Mouse (Mus musculus) kidney, adult 2 months (tissue): ENCODE measurements at regions not wholly inside any gene's neighbourhood (a gene's known extent, or its start where the extent isn't known, plus 50 kb on each side); places are given as distances from the start of the nearest gene placed in this dataset.

Experiments used
- DNase-seq: peaks from one replicate; pipeline ENCODE4 v3.0.0; 2021
- H3K27ac ChIP-seq: fragments of 200-500 bp; 2 replicates; pipeline ENCODE4 v1.5.1; 2012; ENCODE audit warnings: low read depth, low read length, control low read depth, inconsistent platforms; ENCODE audit not compliant: insufficient read depth
- H3K27me3 ChIP-seq: fragments of 200-500 bp; replicated peaks from 2 replicates; pipeline ENCODE4 v1.6.1; 2012; ENCODE audit warnings: mild to moderate bottlenecking, moderate library complexity, low read length, inconsistent platforms; ENCODE audit not compliant: control insufficient read depth, insufficient read depth
- H3K36me3 ChIP-seq: fragments of 200-500 bp; 2 replicates; pipeline ENCODE4 v1.6.1; 2012; ENCODE audit warnings: mild to moderate bottlenecking, moderate library complexity, low read length, inconsistent platforms; ENCODE audit not compliant: control insufficient read depth, insufficient read depth
- H3K4me1 ChIP-seq: fragments of 200-500 bp; 2 replicates; pipeline ENCODE4 v1.6.1; 2011; ENCODE audit warnings: low read length; ENCODE audit not compliant: control insufficient read depth, insufficient read depth
- H3K4me3 ChIP-seq: fragments of 200-500 bp; 2 replicates; pipeline ENCODE4 v1.5.1; 2011; ENCODE audit warnings: mild to moderate bottlenecking, low read depth, low read length, control low read depth; ENCODE audit not compliant: insufficient read depth
- CTCF ChIP-seq: fragments of 200-500 bp; conservative IDR thresholded peaks from 2 replicates; pipeline ENCODE4 v1.5.1; 2011; ENCODE audit warnings: low read depth, mild to moderate bottlenecking, control low read depth, low read length, moderate library complexity, mixed read lengths; ENCODE audit not compliant: insufficient read depth, insufficient read length
- POLR2A ChIP-seq: fragments of 200-500 bp; IDR thresholded peaks from one replicate; pipeline ENCODE4 v1.6.1; 2011; ENCODE audit warnings: low read depth, low read length, control low read depth
- WGBS: fragments of 180-500 bp; shearing (Covaris S2); methylation state at CpG from one replicate; pipeline ENCODE4 v1.1.7; 2018; 5-methylcytosine and 5-hydroxymethylcytosine counted together

DNA sequence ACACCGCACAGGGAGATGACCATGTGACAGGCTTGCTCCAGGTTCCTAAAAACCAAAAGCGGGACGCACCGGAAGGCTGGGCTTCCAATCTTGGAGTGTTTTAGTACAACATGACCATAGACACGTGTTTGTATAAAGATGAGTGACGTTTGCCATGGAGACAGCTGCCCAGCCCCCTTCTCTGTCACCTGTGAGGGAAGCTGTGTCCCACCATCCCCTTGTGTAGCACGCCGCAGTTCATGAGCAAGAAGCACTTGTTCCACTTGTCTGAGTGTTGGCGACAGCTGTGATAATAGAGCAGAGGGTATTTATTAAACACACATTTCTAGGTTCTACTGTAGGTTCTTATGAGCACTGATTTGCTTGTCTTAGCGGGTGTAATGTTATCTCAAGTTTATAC lies 131.7 kb upstream of the Slc38a2 start:
- no peak for TF ChIP-seq POLR2A
- no peak for TF ChIP-seq CTCF
- 94% methylated on average over 10 of the region's 10 CpGs for WGBS
- H3K4me1 ChIP-seq: no peaks in the 10 kb centered on the region
- H3K4me3 ChIP-seq: no peak overlapping the region
- no peak overlapping the region for H3K27ac ChIP-seq
- DNase-seq: no peak
- H3K27me3 ChIP-seq: no peaks in the 10 kb centered on the region
- no peaks in the 10 kb centered on the region for H3K36me3 ChIP-seq

DNA sequence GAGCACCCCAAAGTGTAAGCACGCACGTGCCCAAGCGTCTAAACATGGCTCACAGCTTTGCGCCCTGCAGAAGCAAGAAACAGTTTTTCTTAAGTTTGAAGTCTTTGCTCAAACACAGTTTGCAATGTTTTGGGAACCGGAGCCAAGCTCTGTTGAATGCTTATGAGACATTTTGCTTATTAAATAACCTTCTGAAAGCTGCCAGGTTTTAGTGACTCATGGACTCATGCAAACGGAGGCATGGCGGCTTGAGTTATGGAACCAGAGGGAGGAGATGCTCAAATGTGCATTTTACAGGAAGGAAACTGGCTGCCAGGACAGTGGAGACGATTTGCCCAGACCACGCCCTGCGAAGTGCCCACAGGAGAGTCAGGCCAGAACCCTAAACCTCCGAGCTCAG lies 131.0 kb upstream of the Slc38a2 start:
- H3K4me3 ChIP-seq: no peak overlapping the region
- H3K27ac ChIP-seq: no peak overlapping the region
- DNase-seq: no peak
- no peaks in the 10 kb centered on the region for H3K4me1 ChIP-seq
- H3K36me3 ChIP-seq: no peaks in the 10 kb centered on the region
- TF ChIP-seq POLR2A (no peak), CTCF (no peak)
- H3K27me3 ChIP-seq: no peaks in the 10 kb centered on the region
- 80% methylated on average over 11 of the region's 11 CpGs for WGBS

DNA sequence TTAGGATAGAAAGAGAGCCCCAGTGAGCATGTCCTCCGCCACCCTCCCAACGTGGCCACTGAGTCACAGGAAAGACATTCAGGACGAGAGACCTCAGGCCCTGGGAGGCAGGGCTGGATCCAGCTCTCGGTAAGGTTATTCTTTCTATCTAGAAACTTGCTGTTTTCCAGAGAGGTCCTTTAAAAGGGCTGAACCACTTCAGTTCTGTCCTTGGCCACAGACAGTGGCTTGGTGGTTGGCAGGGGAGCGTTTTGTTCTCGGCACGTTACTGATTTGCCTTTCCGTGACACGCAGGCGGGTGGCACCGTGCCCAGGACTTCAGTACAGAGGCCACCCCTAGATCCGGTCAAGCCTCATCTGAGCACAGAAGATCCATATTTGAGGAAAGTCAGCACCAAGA lies 130.4 kb upstream of the Slc38a2 start:
- peak; percentile 13 for DNase-seq
- TF ChIP-seq POLR2A (no peak), CTCF (no peak)
- Histone ChIP-seq H3K4me1 (no peaks in the 10 kb centered on the region), H3K27me3 (no peaks in the 10 kb centered on the region), H3K4me3 (no peak overlapping the region), H3K36me3 (no peaks in the 10 kb centered on the region), H3K27ac (no peak overlapping the region)
- 82% methylated on average over 12 of the region's 12 CpGs for WGBS

DNA sequence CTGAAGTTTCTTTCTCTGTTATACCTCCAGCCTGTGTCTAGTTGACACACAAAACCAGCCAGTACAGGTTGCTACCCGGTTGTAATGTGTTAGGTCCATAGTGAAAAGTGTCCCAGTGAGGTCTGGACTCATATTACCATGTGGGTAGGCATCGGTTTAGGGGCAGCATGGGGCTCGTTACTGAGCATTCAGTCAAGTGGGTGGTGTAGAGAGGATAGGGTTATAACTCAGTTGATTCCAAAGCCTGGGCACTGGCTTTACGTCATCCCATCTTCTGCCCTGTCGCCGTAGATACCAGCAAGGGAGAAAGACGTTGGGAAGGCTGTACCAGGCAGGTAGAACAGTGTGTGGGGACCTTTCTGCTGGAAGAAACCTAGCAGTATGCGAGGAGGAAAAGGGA lies 129.2 kb upstream of the Slc38a2 start:
- Histone ChIP-seq H3K27ac (no peak overlapping the region), H3K4me1 (no peaks in the 10 kb centered on the region), H3K27me3 (no peaks in the 10 kb centered on the region), H3K4me3 (no peak overlapping the region), H3K36me3 (no peaks in the 10 kb centered on the region)
- TF ChIP-seq POLR2A: no peak
- DNase-seq: no peak
- 86% methylated on average over 8 of the region's 8 CpGs for WGBS

DNA sequence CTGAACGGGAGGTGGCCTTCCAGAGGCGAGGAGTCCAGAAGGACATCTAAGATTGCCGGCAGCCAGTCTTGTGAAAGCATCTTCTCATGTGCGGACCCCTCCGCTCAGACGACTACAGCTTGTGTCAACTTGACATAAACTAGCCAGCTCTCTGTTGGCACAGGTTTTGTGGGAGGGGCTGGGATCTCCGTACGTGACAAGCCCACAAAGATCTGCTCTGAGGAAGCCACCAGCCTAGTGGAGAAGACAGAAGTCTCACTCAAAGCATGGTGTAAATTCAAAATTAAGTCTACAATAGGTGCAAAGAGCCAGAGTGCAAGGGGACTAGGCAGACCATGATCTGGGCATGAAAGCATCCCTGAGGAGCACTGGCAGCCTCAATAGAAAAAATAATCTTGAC lies 128.4 kb upstream of the Slc38a2 start:
- WGBS: 76% methylated on average over 8 of the region's 8 CpGs
- no peak overlapping the region for H3K27ac ChIP-seq

DNA sequence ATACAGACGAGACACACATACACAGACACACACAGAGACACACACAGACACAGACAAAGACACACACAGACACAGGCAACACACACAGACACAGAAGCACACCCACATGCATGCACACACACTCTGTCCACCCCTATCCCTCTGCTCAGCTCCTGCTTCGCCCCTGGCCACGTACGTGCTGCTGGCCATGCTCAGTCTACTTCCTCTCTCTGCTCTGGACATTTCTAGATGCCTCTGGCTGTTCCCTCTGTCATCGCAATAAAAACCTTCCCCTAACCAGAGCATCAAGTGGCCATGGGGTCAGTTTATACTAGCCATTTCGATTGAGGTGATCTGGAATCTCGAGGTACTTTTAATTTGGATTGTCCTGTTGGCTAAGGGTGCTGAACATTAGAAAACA lies 118.9 kb upstream of the Slc38a2 start:
- no peak for DNase-seq
- Histone ChIP-seq H3K4me3 (no peak overlapping the region), H3K36me3 (no peaks in the 10 kb centered on the region), H3K27ac (no peak overlapping the region), H3K4me1 (no peaks in the 10 kb centered on the region), H3K27me3 (no peaks in the 10 kb centered on the region)
- TF ChIP-seq POLR2A: no peak
- no peak for TF ChIP-seq CTCF
- WGBS: 82% methylated on average over 7 of the region's 7 CpGs

More for the DNA sequence above, 128.4 kb upstream of the Slc38a2 start:
- Histone ChIP-seq H3K27me3 (no peaks in the 10 kb centered on the region), H3K36me3 (no peaks in the 10 kb centered on the region), H3K4me1 (no peaks in the 10 kb centered on the region), H3K4me3 (no peak overlapping the region)
- no peak for DNase-seq
- TF ChIP-seq CTCF: no peak
- TF ChIP-seq POLR2A: no peak

DNA sequence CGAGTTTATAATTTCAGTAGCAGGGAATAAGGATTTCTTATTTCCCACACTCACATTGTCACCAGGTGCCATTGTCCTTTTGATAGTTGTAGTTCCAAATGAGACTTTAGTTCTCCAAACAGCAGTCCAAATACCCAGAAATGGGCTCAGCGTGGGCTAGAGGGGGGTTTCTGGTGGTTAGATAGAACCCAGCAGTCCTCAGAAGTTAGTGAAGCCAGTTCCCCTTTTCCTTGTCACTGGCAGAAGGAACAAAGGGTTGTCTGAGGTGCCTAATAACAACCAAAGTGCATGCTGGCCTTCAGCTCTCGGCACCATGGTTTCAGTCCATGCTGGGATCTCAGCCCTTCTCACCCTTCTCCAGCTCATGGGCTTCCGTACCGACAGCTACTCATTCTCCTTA lies 118.1 kb upstream of the Slc38a2 start:
- no peaks in the 10 kb centered on the region for H3K4me1 ChIP-seq
- no peaks in the 10 kb centered on the region for H3K27me3 ChIP-seq
- TF ChIP-seq CTCF (no peak), POLR2A (no peak)
- no peaks in the 10 kb centered on the region for H3K36me3 ChIP-seq
- 88% methylated on average over 5 of the region's 5 CpGs for WGBS
- no peak for DNase-seq
- no peak overlapping the region for H3K27ac ChIP-seq
- no peak overlapping the region for H3K4me3 ChIP-seq

DNA sequence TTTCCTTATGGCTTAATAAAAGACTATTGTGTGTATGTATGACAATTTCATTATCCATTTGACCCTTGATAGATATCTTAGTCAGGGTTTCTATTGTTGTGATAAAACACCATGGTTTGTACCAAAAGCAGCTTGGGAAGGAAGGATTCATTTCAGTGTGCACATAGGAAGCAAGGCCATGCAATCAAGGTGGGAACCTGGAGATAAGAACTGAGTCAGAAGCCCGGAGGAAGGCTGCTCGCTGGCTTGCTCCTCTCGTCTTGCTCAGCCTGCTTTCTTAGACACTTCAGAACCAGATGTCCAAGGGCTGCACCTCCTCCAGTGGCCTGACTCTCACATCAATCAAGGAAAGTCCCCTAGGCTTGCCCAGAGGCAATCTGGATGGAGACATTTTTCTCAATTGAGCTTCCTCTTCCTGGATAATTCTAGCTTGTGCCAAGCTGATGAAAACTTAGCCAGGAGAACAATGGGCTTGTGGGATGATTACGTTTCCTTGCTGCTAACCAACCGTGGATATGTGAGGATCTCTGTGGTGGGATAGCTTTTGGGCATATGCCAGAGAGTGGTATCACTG lies 117.6 kb upstream of the Slc38a2 start:
- no peak overlapping the region for H3K4me3 ChIP-seq
- H3K27ac ChIP-seq: no peak overlapping the region
- TF ChIP-seq POLR2A (no peak), CTCF (no peak)
- H3K27me3 ChIP-seq: no peaks in the 10 kb centered on the region
- H3K4me1 ChIP-seq: no peaks in the 10 kb centered on the region
- WGBS: 70% methylated on average over 5 of the region's 5 CpGs
- H3K36me3 ChIP-seq: no peaks in the 10 kb centered on the region
- DNase-seq: peak; percentile 4
